ENCODE assay signal across 9 mouse cellular contexts in genomic region chr6:97488280-97488679, GRCm38 (mm10).
DNase-seq lines count a peak whose midpoint lies in the region; ATAC-seq and TF ChIP-seq lines count a peak whose summit lies in the region.
"Had no signal": no experiment of that assay in that cellular context is flagged by ENCODE, and none has a peak within 500 bp of the region (broad histone marks: within the 10 kb centered on the region; RNA-seq: fewer than 3 reads in every experiment).

No protein-coding gene starts in this region.

- H3K27me3 ChIP-seq in intestine, embryonic 14.5 days (replicated peaks; ENCODE audit: control insufficient read depth, insufficient read depth, low read length), result peaks cover 7% of the 10 kb centered on the region; the same call in 1 of the 2 replicates
- H3K27me3 ChIP-seq in intestine, postnatal 0 days (replicated peaks; ENCODE audit: control insufficient read depth, insufficient read depth, low read length), result peaks cover 6% of the 10 kb centered on the region; the same call in 1 of the 2 replicates
- H3K27me3 ChIP-seq in heart, embryonic 15.5 days, result peaks cover 7% of the 10 kb centered on the region; the same call in 1 of the 2 replicates
- H3K27me3 ChIP-seq in midbrain, embryonic 14.5 days (ENCODE audit: control insufficient read depth, insufficient read depth, low read length), result 0 out of 2 replicates have a peak, but pooled peaks cover 8% of the 10 kb centered on the region

- no peaks in the 10 kb centered on the region for H3K36me3 ChIP-seq in intestine, embryonic 14.5 days (ENCODE audit: control insufficient read depth, insufficient read depth, low read length)
- no peaks in the 10 kb centered on the region for H3K36me3 ChIP-seq in intestine, postnatal 0 days (ENCODE audit: control insufficient read depth, insufficient read depth)
- H3K36me3 ChIP-seq in heart, embryonic 15.5 days, result no peaks in the 10 kb centered on the region
- H3K36me3 ChIP-seq in midbrain, embryonic 14.5 days (ENCODE audit: control insufficient read depth, insufficient read depth, low read length), result no peaks in the 10 kb centered on the region

- no peak for TF ChIP-seq POLR2A in cortical plate, adult 2 months (IDR thresholded peaks at IDR 0.05; ENCODE audit: extremely low read depth, insufficient read depth, low read length)

- no peak overlapping the region for H3K27ac ChIP-seq in intestine, embryonic 14.5 days (ENCODE audit: low read depth)
- H3K27ac ChIP-seq in intestine, postnatal 0 days (ENCODE audit: low read depth, low read length), result no peak overlapping the region
- H3K27ac ChIP-seq in cortical plate, adult 2 months (ENCODE audit: insufficient read depth, low read length), result peak overlapping the region; percentile 43; the same call in 1 of the 2 replicates
- no peak overlapping the region for H3K27ac ChIP-seq in heart, embryonic 15.5 days
- H3K27ac ChIP-seq in midbrain, embryonic 14.5 days (replicated peaks; ENCODE audit: low read depth, low read length), result no peak overlapping the region
- H3K27ac ChIP-seq: liver, embryonic 14.5 days had no signal

- no peak overlapping the region for H3K4me3 ChIP-seq in intestine, embryonic 14.5 days (ENCODE audit: low read depth, low read length)
- H3K4me3 ChIP-seq in intestine, postnatal 0 days (ENCODE audit: low read depth, low read length), result no peak overlapping the region
- H3K4me3 ChIP-seq in cortical plate, adult 2 months (ENCODE audit: insufficient read depth, low read length), result peak overlapping the region; percentile 87; the same call in 1 of the 2 replicates
- H3K4me3 ChIP-seq in heart, embryonic 15.5 days, result no peak overlapping the region
- peak overlapping the region; percentile 45; the same call in 1 of the 2 replicates for H3K4me3 ChIP-seq in midbrain, embryonic 14.5 days (replicated peaks; ENCODE audit: low read depth, low read length)

- no peak for TF ChIP-seq CTCF in intestine, postnatal 0 days (IDR thresholded peaks at IDR 0.05; ENCODE audit: low read depth)
- no peak for TF ChIP-seq CTCF in cortical plate, adult 2 months (IDR thresholded peaks at IDR 0.05; ENCODE audit: extremely low read depth, insufficient read depth, low read length)

- peak overlapping the region; percentile 99; the same call in 1 of the 2 replicates for H3K4me2 ChIP-seq in intestine, embryonic 14.5 days (ENCODE audit: low read length)
- no peak overlapping the region; the same call in none of the 2 replicates for H3K4me2 ChIP-seq in intestine, postnatal 0 days (replicated peaks; ENCODE audit: low read depth)
- peak overlapping the region; percentile 89 for H3K4me2 ChIP-seq in heart, embryonic 15.5 days
- H3K4me2 ChIP-seq in midbrain, embryonic 14.5 days (ENCODE audit: low read length), result peak overlapping the region; percentile 98

- no peak overlapping the region for H3K9ac ChIP-seq in intestine, embryonic 14.5 days (ENCODE audit: low read length)
- H3K9ac ChIP-seq in intestine, postnatal 0 days (ENCODE audit: low read depth, low read length), result no peak overlapping the region
- H3K9ac ChIP-seq in heart, embryonic 15.5 days, result no peak overlapping the region
- no peak overlapping the region for H3K9ac ChIP-seq in midbrain, embryonic 14.5 days (replicated peaks; ENCODE audit: low read length)
- H3K9ac ChIP-seq: liver, embryonic 14.5 days had no signal

- peak; percentile 62 for DNase-seq in intestine, embryonic 14.5 days (ENCODE audit: low spot score)
- DNase-seq in midbrain, embryonic 14.5 days, result peak; percentile 60
- no peak for DNase-seq in right cerebral cortex, postnatal 10 days (ENCODE audit: low spot score in 2 of 2)
- no peak for DNase-seq in spleen, adult 18-20 months

- ATAC-seq in intestine, embryonic 14.5 days (replicated peaks; ENCODE audit: low FRiP score, low TSS enrichment, low read depth), result no peak
- no peak for ATAC-seq in intestine, postnatal 0 days
- ATAC-seq in heart, embryonic 15.5 days (replicated peaks; ENCODE audit: insufficient number of reproducible peaks, insufficient read depth, low FRiP score, low read depth), result no peak
- ATAC-seq in midbrain, embryonic 14.5 days (ENCODE audit: low FRiP score, low TSS enrichment), result no peak
- no peak for ATAC-seq in granulocyte monocyte progenitor cell, adult 5-6 weeks (replicated peaks; ENCODE audit: poor library complexity, severe bottlenecking)

- H3K9me3 ChIP-seq in intestine, embryonic 14.5 days (ENCODE audit: control insufficient read depth, low read length), result no peaks in the 10 kb centered on the region
- H3K9me3 ChIP-seq in intestine, postnatal 0 days (ENCODE audit: control insufficient read depth), result no peaks in the 10 kb centered on the region
- H3K9me3 ChIP-seq in heart, embryonic 15.5 days (replicated peaks), result no peaks in the 10 kb centered on the region
- no peaks in the 10 kb centered on the region for H3K9me3 ChIP-seq in midbrain, embryonic 14.5 days (ENCODE audit: control insufficient read depth, low read length)

- 26% methylated on average over 8 of the region's 8 CpGs for WGBS in intestine, embryonic 14.5 days
- WGBS in intestine, postnatal 0 days, result 32% methylated on average over 8 of the region's 8 CpGs
- WGBS in heart, embryonic 15.5 days, result 34% methylated on average over 8 of the region's 8 CpGs
- 15% methylated on average over 8 of the region's 8 CpGs for WGBS in midbrain, embryonic 14.5 days

- H3K4me1 ChIP-seq in intestine, embryonic 14.5 days (replicated peaks; ENCODE audit: control insufficient read depth, insufficient read depth, low read length), result peaks cover 8% of the 10 kb centered on the region; the same call in 1 of the 2 replicates
- peaks cover 5% of the 10 kb centered on the region; the same call in 1 of the 2 replicates for H3K4me1 ChIP-seq in intestine, postnatal 0 days (replicated peaks; ENCODE audit: control insufficient read depth, insufficient read depth, low read length)
- peaks cover 2% of the 10 kb centered on the region; the same call in 1 of the 2 replicates for H3K4me1 ChIP-seq in cortical plate, adult 2 months (ENCODE audit: control insufficient read depth, insufficient read depth, low read length)
- H3K4me1 ChIP-seq in heart, embryonic 15.5 days (replicated peaks), result peaks cover 19% of the 10 kb centered on the region
- H3K4me1 ChIP-seq in midbrain, embryonic 14.5 days (ENCODE audit: control insufficient read depth, insufficient read depth, low read length), result peaks cover 23% of the 10 kb centered on the region

Comparison
In these comparisons a context has a peak if more than half of its experiments do, and no peak if none do; other contexts are left out.
1. DNase-seq: peak in intestine, embryonic 14.5 days (single experiment) and midbrain, embryonic 14.5 days (single experiment); none in right cerebral cortex, postnatal 10 days (0 of 2) and spleen, adult 18-20 months (0 of 2).
2. H3K4me3 ChIP-seq: peak in cortical plate, adult 2 months (single experiment) and midbrain, embryonic 14.5 days (single experiment); none in intestine, embryonic 14.5 days (single experiment), intestine, postnatal 0 days (single experiment) and heart, embryonic 15.5 days (single experiment).